Mouse (Mus musculus) naive thymus-derived CD4-positive, alpha-beta T cell, adult 2 months (primary cell): ENCODE data around the gene Pnma1.

ENCODE experiments used
- DNase-seq: peaks from one replicate; pipeline ENCODE4 v3.0.0-alpha.2; 2011; ENCODE audit warnings: low read depth

Gene Pnma1

GRCm38 (mm10) chr12:84147954-84148621 lies at the start of gene Pnma1:
Pnma1 (minus strand) TSS chr12:84148489.
- peak; percentile 61 for DNase-seq

GRCm38 (mm10) chr12:84195195-84195594 lies 46.9 kb upstream of the Pnma1 start:
- no peak for DNase-seq

DNA sequence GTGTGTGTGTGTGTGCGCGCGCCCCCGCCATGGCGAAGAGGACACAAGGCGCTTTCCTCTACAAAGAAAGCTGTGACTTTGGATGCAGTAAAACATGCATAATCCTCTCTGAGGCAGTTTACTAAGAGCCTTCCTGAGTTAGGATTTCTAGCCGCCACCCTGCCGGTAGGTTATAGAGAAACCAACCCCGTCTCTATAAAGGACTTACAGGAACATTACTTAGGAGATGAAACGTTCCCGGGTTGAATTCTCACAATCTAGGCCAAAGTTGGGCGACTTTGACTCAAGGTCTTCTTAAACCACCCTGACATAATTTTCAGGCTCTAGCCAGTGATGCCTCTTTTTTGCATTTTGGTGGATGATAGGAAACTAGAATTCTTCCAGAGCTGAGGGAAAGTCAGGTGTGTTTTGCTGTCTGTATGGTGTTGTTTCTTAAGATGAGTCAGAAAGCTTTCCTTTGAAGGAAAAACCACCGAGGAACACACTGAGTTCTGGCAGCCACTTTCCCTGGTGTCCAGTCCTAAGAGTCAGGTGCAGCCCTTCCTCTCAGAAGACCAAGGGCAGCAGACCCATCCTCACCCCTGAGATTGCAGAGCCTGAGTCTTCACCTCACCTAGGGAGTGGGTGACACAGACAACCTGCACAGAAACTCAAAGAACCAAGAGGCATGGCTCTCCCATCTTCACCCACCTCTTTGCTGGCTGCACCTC lies 46.3 kb upstream of the Pnma1 start:
- DNase-seq, result peak; percentile 47

DNA sequence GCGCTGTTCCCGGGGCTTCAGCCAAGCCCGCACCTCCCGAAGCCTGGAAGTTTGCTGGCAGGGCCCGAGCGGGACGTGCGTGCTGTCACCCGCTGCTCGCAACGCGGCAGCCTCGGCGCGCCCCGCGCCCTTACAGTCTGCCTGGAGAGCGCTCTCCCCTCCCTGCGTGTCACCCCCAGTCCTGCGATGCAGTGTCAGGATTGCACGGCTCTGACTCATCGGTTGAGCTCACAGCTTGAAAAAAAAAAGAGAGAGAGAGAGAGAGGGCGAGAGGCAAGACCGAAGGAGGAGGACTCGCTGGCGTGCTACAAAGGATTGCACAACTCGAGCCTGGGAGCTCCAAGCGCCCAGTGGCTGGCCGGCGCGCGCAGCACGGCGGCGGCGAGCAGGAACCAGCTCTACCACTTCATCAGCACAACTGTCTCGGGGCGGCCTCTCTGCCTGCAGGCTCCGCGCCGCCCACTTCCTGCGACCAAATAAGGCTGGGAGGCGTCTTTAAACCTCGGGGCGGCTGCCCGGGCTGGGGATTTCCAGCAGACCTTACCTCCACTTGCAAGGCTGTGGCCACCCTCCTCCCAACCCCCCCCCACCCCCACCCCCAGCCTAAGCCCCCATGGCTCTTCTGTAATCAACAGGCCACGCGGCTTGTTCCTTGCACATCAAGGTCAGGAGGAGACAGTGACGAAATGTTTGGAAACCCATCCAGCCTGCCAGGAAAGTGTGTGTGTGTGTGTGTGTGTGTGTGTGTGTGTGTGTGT lies 45.5 kb upstream of the Pnma1 start:
- peak; percentile 96 for DNase-seq

GRCm38 (mm10) chr12:84192741-84193641 lies 44.7 kb upstream of the Pnma1 start:
- DNase-seq, result peak; percentile 71

GRCm38 (mm10) chr12:84192280-84192679 lies 44.0 kb upstream of the Pnma1 start:
- peak; percentile 48 for DNase-seq

- no peak for DNase-seq
These were observed 43.5 kb upstream of the Pnma1 start for GRCm38 (mm10) chr12:84191770-84192169.

DNA sequence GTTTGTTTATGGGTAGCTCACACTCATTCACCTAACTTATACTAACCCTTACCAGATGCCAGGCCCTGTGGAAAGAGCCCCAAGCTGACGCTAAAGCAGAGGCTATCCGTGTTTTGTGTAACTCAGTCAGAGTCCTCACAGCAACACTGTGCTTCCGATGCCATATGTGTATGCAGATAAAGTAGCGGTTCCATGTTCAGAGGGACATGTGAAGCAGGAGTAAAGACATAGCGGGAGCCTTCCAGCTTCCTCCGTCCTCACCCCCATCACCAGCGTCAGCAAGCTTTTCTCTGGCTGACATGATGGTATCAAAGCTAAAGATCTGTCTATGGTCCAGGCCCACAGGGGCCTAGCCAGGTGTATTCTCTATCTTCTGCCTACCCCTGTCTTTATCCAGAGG lies 42.9 kb upstream of the Pnma1 start:
- peak; percentile 37 for DNase-seq

DNA sequence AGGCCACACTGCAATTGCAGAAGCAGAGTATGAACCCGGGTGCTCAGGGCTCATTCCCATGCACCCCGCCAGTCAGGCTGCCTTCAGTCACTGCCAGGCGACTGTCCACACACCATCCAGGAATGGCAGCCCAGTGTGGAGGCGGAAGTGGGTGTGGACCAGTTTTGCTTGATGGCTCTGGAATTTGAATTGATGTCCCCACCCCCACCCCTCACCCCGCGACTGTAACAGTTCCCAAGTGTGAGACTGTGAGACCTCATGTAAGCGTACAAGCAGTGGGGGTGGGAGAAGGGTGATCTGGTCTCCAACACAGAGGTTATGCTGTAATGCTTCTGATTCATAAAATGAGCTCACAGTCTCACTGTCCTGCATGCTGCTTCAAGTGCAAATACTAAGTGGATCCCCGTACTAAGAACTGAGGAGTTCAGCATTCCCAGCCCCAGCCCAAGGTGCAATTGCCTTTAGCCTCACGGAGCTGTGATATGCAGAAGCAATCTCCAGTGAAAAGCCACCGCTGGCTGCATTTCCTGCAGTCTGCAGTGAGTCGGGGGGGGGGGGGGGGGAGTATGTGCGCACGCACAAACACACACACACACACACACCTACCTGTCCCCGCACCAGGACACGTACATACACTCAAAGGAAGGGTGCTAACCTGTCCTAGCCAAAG lies 42.0 kb upstream of the Pnma1 start:
- no peak for DNase-seq

GRCm38 (mm10) chr12:84188881-84189444 lies 40.7 kb upstream of the Pnma1 start:
- no peak for DNase-seq

DNA sequence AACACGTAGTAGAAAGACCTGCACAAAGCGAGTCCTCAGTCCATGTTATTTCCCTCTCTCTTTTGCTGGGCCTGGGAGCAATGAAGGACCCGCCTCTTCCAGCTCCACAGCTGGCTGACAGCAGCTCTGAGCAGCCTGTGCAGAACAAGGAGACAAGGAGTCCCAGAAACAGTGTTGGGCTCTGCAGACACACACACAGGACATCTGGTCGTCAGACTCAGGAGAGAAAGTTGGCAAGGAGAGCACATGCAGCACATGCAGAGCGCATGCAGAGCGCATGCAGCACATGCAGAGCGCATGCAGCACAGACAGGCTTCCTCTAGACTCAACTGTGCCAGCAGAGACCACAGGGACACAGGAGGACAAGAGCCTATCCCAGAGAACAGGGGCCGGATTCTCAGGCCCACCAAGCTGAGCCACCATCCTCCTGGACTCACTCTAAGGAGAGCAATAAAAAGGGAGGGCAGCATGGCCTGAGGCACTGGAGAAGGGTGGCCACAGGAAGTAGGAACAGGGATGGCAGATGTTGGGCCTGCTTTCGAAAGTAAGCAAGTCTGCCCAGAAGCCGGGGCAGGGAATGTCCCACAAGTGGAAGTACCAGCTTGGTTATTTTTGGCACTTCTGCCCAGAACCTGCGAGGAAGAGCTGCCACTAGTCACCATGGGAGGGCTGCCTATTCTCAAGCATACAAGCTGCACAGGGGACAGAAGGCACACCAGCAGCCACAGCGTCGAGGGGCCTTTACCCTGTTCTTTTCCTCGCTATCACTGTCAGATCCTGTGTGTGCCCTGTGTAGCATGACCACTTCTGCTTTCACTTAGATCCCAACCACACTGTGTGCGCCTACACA lies 39.7 kb upstream of the Pnma1 start:
- DNase-seq, result no peak

GRCm38 (mm10) chr12:84186950-84187349 lies 38.7 kb upstream of the Pnma1 start:
- DNase-seq, result no peak

DNA sequence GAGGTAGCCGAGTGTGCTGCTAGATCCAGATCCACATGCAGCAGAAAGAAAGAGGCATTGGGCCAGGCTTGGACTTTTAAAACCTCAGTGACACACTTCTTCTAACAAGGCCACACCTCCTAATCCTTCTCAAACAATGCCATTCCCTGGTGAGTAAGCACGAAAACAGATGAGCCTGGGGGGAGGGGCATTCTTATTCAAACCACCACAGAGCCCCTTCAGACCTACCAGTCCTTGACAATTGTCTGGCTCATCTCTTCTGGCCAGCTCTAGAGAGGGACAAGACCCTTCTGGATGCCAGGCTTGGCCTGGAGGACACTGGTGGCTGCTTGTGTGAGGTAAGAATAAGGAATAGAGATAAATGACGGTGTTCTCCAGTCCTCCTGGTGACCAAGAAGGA lies 38.2 kb upstream of the Pnma1 start:
- DNase-seq, result no peak

DNA sequence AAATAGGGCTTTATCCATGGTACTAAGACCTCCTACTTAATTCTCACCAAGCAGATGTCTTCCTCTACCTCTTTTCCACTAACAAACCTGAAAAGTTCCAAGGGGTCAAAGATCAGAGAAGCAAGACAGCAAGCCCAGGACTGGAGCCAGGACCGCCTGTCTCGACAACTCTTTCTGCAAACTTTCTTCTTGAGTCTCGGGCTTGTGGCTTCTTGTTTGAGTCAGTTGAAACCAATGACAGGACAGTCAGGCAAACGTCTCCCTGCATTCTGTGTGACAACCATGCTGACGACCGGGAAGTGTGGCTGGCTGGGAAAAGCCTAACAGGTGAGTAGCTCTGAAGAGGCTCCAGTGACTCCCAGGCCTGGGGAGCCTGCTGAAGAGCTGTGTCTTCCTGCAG lies 37.3 kb upstream of the Pnma1 start:
- no peak for DNase-seq

GRCm38 (mm10) chr12:84184979-84185378 lies 36.7 kb upstream of the Pnma1 start:
- DNase-seq, result no peak

DNA sequence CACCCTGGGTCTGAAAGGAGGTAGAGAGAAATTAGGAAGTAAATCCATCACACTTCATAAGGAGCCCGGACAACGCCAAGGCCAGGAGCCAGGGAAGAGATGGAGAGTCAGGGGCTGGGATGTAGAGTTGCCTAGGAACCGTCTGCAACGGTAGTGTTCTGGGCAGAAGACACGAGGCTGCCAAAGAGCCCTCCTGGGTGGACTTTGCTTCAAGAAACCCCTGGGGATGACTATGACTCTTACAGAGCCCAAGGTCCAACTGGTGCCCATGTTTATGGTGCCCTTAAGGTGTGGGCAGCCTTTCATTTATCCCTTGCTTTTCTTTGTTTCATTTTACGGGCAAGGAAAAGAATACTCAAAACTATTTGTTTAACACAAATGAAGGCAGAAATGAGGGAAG lies 33.7 kb upstream of the Pnma1 start:
- DNase-seq, result no peak

DNA sequence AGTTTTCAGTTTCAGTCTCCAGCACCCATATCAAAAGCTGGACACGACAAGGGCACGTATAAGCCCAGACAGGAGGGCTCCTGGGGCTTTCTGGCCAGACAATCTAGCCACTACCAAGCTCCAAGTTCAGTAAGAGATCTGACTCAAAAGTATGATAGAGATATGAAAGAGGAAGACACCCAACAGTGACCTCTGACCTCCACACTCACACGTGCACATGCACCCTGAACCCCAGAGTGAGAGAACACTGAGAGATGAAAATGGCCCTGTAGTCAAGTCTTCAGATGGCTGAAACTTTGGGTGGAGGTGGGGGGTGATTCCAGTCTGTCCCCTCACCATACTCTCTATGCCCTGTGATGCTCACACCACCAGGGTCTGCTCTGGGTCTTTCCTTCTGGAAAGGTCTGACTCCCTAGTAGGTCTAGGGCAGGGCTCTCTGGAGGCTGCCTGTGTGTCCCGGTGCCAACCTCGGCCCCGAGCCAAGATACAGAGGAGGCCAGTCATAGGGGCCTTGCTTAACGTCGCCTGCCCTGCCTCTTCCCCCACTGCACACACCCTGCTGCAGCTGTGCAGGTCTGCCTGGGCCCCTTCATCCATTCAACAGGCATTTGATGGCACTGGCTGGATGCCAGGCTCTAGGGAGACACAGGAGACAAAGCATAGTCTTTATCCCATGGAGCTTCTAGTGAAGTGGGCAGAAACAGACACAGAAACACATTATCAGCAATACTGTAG lies 32.6 kb upstream of the Pnma1 start:
- DNase-seq, result no peak

DNA sequence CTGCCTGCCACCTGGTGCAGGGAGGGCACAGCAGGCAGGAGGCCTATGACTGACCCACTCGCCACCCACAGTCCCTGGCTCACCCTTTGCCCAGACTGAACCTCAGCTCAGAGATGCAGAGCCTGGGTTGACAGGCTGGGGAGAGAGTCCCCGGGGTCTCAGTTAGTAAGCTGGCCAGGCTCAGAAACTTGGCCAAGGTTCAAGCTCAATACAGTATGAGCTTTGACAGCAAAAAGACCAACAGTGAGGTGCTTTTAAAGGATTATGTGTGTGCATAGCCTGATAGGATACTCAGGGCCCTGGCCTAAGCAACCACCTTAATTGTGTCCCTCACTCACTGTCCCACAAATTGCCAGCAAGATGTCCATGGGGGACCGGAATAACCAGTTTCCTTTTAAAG lies 31.8 kb upstream of the Pnma1 start:
- no peak for DNase-seq

DNA sequence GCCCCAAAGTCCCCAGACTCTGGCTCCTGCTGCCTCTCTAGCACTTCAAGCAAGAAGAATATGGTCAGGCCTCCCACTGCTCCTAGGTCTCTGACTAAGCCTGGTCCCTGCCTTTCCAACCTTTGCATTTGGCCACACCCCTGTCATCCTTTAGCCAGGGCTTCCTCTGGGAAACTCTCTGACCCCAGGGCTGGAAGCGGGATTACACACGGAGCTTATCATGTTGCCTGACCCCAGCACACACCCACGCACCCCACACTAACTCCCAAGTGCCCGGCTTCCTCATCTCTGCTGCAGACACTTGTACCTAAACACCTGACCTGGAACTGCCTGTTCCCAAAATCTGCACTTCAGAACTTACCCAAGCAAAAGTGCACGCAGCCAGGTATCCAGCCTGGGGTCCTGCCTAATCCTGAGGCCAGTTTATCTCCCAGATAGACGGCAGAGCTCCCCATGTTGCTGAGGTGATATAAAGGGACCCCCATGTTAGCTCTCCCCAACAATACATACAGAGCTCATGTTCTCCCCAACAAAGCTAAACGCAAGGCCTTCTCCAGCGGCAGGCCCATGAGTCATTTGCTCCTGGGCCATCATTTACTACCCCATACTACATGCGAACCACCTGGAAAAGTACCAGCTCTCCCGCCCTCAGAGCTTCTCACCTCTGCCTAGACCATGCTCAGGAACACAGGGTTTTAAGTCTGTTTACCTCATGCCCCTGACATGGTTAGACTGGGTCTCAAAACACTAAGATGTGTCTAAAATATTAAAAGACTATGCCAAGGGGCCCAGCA lies 30.6 kb upstream of the Pnma1 start:
- DNase-seq, result no peak
